Mouse (Mus musculus) NIH3T3 (cell line): ENCODE measurements around the gene Ppp1r14a.

ENCODE experiments used
- DNase-seq: peaks from one replicate; pipeline ENCODE4 v3.0.0-alpha.2; 2012; ENCODE audit warnings: low read depth

Ppp1r14a gene

DNA sequence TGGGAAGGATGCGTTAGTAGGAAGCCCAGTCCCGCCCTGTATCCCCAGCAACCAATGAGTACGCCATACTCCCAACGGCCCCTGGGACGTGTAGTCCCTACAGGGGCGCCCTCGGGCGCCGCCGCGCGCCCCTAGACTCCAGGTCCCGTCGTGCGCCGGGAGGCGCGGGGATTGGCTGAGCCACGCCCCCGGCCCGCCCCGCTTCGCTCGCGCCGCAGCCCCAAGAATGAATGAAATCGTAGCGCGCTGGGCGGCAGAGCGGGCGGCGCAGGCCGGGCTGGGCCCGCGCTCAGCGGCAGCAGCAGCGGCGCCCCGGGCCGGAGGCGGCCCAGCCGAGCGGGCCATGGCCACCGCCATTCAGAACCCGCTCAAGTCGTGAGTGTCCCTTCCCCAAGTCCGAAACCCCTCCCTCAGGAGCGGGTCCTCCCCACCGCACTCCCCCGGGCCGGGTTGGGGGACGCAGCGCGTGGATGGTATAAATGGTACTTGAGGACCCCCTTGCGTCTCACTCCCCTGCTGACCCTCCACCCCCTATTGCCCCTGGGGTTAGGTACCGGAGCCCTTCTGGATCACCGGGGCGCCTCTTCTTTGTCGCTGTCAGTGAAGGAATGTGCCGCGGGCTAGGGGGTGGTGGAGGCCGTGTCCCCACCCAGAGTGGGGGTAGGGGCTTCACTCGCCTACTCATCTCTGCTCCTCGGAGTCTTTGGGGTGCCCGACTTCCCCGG lies 14.8 kb downstream of the Ppp1r14a start, which contains the start of gene Dpf1:
Gene Dpf1, plus strand, starts transcription at position 214 of the 725 bp plus-strand sequence.
- DNase-seq = peak; percentile 84

DNA sequence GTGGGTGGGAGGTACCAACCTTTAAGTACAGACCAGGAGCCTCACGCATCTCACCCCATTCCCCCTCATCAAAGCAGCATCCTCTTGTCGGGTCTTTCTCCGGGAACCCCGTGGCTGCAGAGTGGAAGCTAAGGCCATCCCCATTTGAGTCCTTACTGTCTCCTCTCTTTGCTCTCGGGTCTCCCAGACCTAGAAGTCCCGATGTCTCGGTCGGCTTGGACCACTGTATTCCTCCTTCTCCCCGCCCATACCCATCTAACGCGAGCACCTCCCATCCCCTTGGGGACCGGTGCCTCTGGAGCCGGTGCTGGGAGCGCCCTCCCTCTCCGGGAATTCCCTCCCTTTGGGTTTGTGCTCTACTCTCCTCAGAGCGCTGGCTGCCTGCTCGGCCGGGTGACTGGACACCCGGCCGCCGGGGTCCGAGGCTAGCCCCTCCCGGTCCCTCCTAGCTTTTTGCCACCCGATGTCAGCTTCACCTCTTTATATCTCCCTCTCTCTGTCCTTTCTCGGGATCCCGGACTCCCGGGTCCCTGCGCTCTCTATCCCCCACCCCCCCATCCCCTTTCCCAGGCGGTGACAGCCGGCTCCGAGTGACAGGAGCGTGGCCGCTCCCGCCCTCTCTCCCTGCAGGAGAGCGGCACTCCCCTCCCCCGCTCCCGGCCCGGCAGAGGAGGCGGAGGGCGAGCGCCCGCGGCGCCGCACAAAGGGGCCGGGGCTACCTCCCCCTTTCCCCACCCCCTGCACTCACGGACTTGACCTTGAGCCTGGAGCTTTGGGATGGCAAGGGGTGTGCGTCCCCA lies 15.6 kb downstream of the Ppp1r14a start:
- DNase-seq = peak; percentile 37

DNA sequence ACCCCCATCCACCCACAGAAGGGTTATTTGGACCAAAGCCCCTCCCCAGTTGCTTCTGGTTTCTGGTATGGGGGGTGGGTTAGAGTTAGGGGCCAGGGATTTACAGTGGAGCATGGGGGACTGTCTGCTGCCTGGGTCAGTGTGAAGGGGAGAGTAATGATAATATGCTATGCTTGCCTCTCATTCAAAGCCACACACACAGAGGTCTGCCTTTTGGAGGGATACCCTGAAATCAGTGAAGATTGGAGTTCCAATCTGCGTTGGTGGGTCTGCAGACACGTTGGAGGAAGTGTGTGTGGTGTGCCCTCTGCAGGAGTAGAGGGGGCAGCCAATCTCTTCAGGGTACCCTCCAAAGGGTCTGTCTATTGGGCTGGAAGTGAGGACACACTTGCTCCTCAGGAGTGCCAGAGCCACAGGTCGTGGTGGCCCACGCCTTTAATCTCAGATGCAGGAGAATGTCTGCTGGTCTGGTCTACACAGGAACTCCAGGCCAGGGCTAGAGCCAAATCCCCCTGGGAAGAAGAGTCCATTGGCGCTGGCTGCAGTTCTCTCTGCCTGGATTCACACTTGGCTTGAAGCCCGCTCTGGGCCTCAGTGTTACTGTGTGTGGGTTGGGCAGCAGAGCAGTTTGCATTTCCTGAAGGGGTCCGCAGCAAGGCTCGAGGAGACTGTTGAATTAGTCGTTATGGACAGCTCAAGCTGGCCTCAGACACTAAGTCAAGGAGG lies 16.3 kb downstream of the Ppp1r14a start:
- DNase-seq = no peak

DNA sequence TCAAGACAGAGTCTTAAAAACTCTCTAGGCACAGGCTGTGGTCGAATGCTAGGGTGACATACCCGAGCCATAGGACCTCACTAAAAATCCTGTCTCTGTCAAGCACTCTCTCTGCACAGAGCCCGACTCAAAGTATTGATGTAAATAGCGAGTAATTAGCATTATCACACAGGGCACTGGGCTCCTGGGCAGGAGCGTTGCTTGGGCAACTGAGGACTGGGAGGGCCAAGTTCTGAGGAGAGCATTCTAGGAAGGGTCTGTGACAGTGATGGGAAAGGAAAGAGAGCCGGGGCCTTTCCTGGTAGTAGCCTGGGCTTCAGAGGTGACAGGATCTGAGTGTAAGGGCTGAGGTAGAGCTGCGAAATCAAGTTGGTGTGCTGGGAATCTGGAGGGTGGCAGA lies 17.0 kb downstream of the Ppp1r14a start:
- no peak for DNase-seq

DNA sequence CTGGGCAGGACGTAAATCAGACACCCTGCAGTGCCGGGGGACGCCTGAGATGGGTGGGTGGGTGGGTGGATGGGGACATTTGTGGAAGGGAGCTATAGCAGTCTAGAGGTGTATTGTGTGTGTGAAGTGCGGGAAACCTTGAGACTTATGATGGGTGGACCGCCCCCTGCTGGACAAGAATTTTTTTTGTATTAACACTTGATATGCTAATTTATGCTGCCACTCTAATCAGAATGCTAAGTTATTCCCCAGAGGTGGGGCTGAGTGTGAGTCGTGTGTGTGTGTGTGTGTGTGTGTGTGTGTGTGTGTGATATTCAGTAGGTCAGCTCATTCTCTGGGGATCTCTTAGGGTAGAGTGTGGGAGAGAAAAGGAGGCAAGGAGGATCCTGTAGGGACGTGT lies 17.5 kb downstream of the Ppp1r14a start:
- peak; percentile 75 for DNase-seq

- DNase-seq = peak; percentile 95
These were observed 18.4 kb downstream of the Ppp1r14a start for GRCm38 (mm10) chr7:29307350-29308104.

DNA sequence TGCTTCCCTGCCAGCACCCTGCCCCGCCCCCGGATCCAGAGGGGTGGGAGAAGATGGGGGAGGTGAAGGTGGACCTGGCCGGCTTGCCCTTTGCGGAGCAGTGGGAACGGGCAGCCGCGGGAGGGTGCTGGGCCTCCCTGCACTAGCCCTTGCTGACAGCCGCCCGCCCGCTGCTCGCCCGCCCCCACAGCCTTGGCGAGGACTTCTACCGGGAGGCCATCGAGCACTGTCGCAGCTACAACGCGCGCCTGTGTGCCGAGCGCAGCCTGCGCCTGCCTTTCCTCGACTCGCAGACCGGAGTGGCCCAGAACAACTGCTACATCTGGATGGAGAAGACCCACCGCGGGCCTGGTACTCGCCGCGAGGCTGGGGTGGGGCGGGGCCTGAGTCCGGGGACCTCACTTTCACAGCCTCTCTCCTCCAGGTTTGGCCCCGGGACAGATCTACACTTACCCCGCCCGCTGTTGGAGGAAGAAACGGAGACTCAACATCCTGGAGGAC lies 20.2 kb downstream of the Ppp1r14a start:
- DNase-seq = no peak

DNA sequence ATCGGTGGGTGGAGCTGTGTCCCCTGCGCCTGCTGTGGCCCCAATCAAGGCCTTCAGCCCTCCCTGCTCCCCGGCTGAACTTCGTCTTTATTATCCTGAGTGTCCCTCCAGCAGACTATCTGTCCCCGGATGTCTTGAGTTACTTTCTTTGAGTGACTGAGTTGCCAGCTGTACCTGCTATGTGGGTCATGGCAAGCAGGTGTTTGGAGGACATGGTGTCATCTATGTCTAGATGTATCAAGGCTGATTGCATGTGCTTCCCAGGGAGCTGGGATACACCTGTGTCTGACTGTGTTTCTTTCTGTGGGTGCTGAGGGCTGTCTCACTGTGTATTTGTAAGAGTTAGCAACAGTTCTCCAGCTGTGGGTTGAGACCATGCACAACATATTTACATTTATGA lies 20.6 kb downstream of the Ppp1r14a start:
- DNase-seq = no peak

DNA sequence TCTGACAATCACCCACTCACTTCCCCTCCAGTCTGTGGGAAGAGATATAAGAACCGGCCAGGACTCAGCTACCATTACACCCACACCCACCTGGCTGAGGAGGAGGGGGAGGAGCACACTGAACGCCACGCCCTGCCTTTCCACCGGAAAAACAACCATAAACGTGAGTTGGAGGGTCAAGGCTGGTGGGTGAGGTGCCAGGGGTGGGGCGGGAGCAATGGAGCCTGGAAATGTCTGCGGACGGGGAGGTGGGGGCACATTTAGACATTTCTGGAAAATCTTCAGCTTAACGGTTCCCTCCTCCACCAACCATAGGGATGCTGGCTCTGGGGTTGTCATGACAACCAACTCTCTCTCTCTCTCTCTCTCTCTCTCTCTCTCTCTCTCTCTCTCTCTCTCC lies 23.9 kb downstream of the Ppp1r14a start:
- DNase-seq = no peak

DNA sequence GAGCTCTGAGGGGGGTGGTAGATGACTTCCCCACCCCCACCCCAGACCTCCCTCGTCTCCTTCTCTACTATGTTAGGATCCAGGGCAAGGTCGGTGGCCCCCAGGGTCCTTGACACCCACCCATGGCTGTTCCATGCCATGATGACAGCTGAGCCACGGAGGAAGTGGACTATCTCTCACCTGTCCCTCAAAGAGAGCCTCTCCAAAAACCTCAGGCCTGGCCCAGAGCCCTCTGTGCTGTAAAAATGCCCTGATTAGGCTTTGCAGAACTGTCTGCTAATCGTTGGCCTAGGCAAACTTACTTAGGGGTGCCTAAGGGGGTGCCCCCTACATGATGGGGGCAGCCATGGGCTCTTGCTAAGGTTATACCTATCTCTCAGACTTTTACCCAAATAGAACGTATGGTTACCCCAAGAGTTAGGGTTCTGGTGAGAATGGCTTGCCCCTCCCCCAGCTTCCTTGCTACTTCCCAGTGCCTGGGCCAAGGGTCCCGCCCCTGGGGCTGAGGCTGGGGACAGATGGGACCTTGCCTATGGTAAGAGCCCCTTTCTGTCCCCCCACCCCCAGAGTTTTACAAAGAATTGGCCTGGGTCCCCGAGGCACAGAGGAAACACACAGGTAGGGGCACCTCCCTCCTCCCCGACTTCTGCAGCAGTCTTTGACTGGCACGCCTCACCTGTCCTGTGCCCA lies 24.6 kb downstream of the Ppp1r14a start:
- DNase-seq = no peak

DNA sequence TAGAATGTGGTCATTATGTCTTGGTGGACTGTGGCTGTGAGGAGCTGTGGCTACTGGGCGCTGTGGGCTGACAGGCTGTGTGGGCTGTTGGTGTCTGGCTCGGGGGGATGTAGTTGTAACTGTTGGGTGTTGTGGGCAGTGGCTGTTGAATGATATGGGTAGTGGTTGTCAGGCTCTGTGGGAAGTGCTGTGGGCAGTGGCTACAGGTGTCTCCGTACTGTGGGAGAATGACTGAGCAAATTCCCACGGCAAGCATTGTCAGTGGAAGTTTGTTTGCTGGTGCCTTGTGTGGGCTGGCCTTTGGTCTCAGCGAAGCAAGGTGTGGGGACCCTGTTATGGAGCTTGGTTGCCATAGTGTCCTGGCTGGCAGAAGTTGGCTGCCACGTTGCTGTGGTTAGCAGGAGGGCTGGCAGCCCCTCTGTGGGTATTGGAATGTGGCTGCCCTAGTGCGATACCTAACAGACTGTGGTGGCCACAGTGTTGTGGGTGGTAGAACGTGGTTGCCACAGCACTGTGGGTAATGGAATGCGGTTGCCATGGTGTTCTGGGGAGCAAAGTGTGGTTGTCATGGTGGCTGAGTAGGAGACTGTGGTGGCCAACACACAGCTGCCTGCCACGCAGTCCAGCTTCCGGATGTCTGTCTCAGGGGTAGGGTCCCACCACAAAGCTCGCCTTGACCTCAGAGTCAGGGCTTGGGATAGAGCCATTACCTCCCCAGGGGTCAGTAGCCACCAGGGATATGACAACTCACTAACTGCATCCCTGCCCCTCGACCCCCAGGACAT lies 25.9 kb downstream of the Ppp1r14a start:
- no peak for DNase-seq

GRCm38 (mm10) chr7:29316137-29316734 lies 27.1 kb downstream of the Ppp1r14a start:
- no peak for DNase-seq

DNA sequence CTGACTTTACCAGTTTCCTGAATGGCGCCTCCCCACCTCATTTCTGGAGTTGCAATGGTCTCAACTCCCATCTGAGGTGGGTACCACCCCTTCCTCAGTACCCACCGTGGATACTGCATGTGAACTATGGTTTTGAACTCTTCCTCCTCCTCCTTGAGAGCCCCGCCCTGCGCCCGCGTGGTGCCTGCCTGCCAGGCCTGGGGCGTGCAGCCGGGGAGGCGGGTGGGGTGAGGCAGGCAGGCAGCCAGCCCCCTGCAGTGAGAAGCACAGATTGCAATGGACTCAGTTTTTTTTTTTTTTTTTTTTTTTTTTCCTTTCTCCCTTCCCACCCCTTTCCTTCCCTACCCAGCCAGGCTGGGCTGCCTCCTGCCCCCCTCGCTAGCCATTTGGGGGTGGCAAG lies 27.9 kb downstream of the Ppp1r14a start:
- DNase-seq = peak; percentile 70

- DNase-seq = peak; percentile 20
These were observed 28.4 kb downstream of the Ppp1r14a start for GRCm38 (mm10) chr7:29317558-29317957.

DNA sequence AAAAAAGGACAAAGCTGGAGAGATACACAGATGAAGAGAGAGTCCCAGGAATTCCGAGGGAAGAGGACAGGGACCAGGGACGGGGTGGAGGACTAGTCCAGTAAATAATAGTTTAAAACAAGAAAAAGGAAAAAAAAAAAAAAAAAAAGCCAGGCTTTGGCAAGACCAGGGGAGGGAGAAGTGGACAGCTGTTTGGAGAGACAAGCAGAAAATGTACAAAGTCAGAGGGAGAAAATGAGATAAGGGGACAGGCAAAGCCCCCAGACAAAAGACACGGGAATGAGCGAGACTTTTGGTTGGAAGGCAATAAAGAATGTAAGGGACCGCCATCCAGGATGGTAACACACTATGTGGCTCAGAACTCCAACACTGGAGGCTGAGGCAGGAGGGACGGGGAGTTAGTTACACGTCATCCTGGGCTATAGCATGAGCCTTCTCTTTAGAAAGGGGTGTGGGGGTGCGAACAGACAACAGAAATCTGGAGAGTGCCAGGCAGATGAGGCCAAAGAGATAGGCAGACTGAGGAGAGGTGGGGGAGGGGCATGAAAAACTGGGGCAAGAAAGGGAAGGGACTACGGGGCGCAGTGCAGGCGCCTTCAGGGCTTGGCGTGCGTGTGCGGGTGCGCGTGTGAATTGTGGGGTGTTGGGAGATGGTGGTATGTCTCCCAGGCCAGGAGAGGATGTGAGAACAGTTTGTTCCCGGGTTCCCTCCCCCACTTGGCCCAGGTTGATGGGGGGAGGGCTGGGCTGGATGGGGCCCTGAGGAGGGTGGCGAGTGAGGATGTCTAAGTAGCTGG lies 29.2 kb downstream of the Ppp1r14a start:
- DNase-seq = peak; percentile 18

DNA sequence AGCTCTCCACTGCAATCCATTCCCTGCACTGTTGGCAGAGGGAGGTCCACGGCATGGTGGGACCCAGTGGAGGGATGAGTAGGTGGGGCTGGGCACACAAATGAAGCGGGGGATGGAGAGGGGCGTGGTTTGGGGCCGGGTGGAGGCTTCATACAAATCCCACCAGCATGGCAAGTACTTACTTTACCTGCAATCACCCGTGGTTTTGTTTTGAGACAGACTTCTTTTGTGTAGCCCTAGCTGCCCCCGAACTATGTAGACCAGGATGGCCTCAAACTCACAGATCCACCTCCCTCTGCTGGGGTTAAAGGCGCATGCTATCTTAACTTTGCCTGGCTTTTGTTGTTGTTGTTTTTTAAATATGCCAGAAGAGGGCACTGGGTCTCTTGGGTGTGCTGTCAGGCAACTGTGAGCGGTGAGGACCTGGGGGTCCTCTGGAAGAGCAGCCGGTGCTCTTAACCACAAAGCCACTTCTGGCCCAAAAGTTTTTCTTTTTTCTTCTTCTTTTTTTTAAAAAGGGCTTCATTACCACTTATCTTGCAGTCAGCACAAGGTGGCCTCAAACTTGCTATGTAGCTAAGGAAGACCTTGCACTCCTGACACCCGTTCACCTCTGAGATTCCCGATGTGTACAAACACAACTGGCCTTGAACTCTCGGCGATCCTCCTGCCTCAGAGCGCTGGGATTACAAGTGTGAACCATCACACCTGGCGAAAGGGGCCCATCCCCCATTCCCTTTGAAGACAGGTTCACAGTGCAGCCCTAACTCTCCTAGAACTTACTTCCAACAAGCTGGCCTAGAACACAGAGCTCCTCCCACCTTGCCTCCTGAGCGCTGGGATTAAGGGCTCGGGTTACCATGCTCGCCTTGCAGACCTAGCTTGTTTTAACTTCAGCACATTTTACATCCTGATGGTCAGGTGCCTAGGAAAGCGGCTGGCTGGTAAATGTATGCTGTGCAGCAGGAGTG lies 30.5 kb downstream of the Ppp1r14a start:
- DNase-seq = peak; percentile 22

DNA sequence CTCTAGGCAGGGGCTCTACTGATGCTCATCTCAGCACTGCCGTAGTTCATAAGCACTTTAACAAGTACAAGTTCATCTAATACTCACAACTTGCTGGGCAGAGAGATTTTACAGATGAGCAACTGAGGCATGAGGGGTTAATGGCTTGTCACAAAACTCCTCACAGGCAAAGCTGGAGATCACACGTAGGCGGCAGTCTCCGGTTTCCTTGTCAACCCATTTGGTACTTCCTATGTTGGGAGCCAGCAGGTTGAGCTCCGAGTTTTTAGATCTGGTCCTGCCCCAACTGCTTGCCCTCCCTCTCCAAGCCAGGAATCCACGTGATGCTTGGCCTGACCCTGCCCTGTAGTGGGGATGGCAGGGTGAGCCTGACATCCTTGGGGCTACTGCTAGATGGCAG lies 38.0 kb downstream of the Ppp1r14a start:
- DNase-seq = no peak

GRCm38 (mm10) chr7:29328984-29329383 lies 39.9 kb downstream of the Ppp1r14a start:
- DNase-seq = no peak
